Mouse (Mus musculus): Measurements from ENCODE around the gene Pik3ap1.
A peak's percentile ranks its signal among the peaks of the same experiment; 100 is the strongest.

The Pik3ap1 gene

DNA sequence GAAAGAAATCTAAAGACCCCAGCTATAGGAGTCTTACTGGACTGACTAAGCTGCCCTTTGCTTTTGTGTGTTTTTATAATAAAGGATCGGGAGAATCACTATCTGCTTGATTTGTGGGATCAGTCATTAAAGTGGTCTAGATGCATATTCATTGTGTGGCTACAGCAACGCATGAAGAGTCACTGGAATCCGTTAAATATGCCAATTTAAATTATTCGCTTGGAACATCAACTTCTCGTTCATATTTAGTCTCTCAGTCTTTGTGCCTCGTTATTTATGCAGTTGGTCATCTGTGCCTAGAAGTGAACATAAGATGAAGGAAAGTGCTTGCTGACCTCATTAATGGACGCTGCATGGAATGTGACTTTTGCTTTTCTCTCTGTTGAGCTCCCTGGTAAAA is 114.0 kb downstream of the Pik3ap1 start:
- TF ChIP-seq GATA4 (IDR thresholded peaks at IDR 0.05; ENCODE audit: insufficient replicate concordance, low read length) = no peak

DNA sequence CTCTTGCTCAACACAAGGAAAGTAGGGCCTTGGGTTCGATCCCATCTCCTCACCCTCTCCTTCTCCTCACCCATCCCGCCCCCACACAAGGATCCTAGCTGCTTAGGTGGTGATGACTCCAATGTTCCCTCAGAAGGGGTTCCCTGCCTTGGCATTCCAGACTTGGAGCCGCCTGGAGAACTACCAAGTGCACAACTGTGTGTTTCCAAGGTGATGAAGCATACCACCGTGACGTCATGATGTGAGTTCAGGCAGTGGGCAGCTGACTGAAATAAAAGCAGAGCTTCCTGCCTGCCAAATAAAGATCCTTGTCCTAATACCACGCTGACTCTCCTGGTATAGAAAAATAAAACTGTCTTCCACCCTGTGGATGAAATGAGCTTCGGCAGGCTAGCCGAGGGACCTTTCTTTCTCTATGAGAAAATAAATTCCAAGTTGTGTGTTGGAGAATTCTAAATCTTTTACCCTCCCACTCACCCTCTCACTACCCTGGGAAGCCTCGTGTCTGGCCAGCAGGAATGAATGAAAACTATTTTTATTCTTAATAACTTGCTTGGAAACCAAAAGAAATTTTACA is 114.7 kb downstream of the Pik3ap1 start:
- TF ChIP-seq GATA4 (IDR thresholded peaks at IDR 0.05; ENCODE audit: insufficient replicate concordance, low read length) = no peak

- no peak for TF ChIP-seq GATA4 (IDR thresholded peaks at IDR 0.05; ENCODE audit: insufficient replicate concordance, low read length)
These were observed 118.5 kb downstream of the Pik3ap1 start for GRCm38 (mm10) chr19:41266251-41266901.

DNA sequence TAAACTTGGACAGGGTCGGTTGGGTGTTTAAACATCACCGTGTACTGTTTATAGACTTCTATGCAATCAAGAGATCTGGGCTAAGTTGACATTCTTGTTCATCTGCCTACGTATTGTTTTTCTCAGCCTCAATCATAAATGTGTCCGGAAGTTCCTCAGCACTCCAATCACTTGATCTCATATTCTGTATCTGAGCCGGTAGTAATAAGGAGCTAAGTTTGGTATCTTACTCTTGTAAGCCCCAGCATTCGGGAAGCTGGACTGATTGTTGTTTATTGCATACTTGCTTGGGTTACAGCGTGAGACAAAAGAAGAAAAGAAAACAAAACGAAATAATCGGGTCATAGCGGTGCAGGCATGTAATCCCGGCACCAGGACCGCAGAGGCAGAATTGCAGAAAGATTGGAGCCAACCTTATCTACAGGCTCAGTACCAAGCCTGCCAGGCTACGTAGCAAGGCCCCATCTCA is 120.5 kb downstream of the Pik3ap1 start:
- no peak; the same call in 1 of the 2 replicates for TF ChIP-seq GATA4 (IDR thresholded peaks at IDR 0.05; ENCODE audit: insufficient replicate concordance, low read length)

- TF ChIP-seq GATA4 (IDR thresholded peaks at IDR 0.05; ENCODE audit: insufficient replicate concordance, low read length) = peak; percentile 34; the same call in 1 of the 2 replicates
These were observed 121.1 kb downstream of the Pik3ap1 start, which contains the start of gene Tm9sf3 for GRCm38 (mm10) chr19:41263630-41264295. TSS of gene Tm9sf3 (minus strand) at chr19:41263997.

GRCm38 (mm10) chr19:41262712-41263629 is 121.9 kb downstream of the Pik3ap1 start:
- no peak for TF ChIP-seq GATA4 (IDR thresholded peaks at IDR 0.05; ENCODE audit: insufficient replicate concordance, low read length)

- no peak for TF ChIP-seq GATA4 (IDR thresholded peaks at IDR 0.05; ENCODE audit: insufficient replicate concordance, low read length)
These were observed 124.2 kb downstream of the Pik3ap1 start for GRCm38 (mm10) chr19:41260736-41261135.

DNA sequence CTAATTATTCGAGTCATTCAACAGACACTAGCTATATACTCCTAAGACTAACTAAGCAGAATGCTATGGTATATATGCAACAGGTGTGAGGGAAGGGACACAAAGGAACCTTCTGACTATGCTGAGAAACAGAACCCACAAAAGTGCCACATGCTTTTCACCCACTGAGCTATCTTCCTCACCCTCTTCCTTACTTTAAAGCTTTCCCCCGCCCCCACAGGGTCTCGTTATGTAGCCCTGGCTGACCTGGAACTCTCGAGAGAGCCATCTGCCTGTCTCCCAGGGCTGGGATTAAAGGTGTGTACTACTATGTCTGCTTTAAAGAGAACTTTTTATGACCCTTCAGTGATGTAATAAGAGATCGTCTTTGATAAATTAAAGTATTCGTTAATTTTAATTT is 125.6 kb downstream of the Pik3ap1 start:
- TF ChIP-seq GATA4 (IDR thresholded peaks at IDR 0.05; ENCODE audit: insufficient replicate concordance, low read length) = no peak

- no peak for TF ChIP-seq GATA4 (IDR thresholded peaks at IDR 0.05; ENCODE audit: insufficient replicate concordance, low read length)
These were observed 126.2 kb downstream of the Pik3ap1 start for GRCm38 (mm10) chr19:41258707-41259106.

DNA sequence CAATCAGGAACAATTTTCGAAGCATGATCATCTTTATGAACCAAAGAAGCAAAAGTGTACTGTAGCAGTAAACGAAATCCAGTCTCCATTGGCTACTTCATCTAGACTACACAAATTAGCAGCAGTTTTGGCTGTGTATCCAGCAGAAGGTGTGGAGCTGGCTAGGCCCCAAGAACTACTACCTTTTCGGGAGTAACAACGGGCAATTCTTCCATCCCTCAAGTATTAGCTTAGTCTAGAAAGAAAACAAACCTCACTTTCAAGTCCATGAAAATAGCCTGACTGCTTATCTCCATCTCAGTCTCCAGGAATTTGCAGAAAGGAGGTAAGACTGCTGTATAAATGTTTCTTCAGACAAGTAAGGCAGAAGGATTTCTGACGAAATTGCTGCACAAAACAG is 130.3 kb downstream of the Pik3ap1 start:
- no peak for TF ChIP-seq GATA4 (IDR thresholded peaks at IDR 0.05; ENCODE audit: insufficient replicate concordance, low read length)

DNA sequence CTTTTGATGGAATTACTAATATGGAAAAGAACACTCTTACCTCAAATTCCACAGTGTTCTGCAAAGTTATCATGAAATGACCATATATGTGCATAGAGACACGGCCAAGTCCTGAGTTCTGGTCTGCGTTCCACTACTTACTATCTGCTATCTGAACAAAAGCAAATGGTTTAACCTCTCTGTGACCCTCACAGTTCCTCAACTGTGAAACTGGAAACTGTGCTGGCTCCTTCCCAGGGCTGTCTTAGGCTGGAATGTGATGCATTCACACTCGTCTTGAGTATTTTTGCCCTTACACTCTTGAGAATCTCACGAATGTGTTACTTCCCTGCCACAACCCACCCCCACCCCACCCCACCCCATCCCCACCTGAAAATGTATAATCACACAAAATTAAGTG is 135.9 kb downstream of the Pik3ap1 start:
- no peak for TF ChIP-seq GATA4 (IDR thresholded peaks at IDR 0.05; ENCODE audit: insufficient replicate concordance, low read length)

- TF ChIP-seq GATA4 (IDR thresholded peaks at IDR 0.05; ENCODE audit: insufficient replicate concordance, low read length) = no peak
These were observed 136.6 kb downstream of the Pik3ap1 start for GRCm38 (mm10) chr19:41248271-41248670.

GRCm38 (mm10) chr19:41246271-41246670 is 138.6 kb downstream of the Pik3ap1 start:
- TF ChIP-seq GATA4 (IDR thresholded peaks at IDR 0.05; ENCODE audit: insufficient replicate concordance, low read length) = no peak

DNA sequence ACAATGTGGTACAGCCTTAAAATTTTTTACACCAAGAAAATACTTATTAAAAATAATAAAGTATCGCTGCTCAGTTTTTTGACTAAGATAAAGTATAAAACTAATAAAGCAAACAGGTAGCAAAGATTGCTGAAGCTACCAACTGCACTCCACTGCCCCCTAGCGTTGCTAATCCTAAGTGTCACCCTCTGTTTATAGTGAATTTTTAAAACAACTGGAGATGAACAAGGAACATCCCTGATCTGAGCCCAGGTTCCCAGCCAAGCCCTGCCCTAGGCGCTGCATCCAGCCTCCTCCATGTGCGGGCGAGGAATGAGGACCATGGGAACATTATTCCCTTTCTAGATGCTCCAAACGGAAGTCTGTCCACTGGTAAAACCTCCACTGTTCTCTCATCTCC is 140.3 kb downstream of the Pik3ap1 start:
- TF ChIP-seq GATA4 (IDR thresholded peaks at IDR 0.05; ENCODE audit: insufficient replicate concordance, low read length) = no peak

DNA sequence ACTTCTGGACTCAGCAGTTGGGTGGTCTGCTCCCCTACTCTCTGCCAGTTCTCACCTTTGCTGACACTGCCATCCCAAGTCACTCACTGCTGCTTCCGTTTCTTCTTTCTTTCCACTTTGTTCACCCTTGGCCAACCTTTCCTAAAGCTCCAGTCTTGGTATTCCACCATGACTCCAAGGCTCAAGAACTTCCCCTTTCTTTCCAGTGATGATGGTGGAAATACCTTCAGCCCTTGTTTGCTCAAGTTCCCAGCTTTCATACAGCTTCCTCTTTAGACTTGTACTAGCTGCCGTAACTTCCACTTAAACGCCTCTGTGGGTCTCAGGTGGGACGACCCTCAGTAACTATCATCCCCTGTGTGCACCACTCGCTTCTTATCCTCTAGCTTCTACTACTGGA is 142.9 kb downstream of the Pik3ap1 start:
- no peak for TF ChIP-seq GATA4 (IDR thresholded peaks at IDR 0.05; ENCODE audit: insufficient replicate concordance, low read length)
